Mouse (Mus musculus): ENCODE measurements around the gene Mgam.

GRCm38 (mm10) chr6:40626111-40626510 lies 2.5 kb upstream of the Mgam start:
- TF ChIP-seq CTCF (IDR thresholded peaks at IDR 0.05) (no peak), EP300 (IDR thresholded peaks at IDR 0.05) (no peak)
